Mouse (Mus musculus) stomach, postnatal 0 days (tissue): ENCODE measurements around the gene Arl14. TPM values are rescaled to one million over a fixed set of nuclear protein-coding genes. Genes with fewer than 3 reads are reported as not detected.
"Not testable (repeated sequence)": the region's sequence is repeated elsewhere in the genome, so short reads cannot be mapped to it uniquely, and the experiment has no call there.

Source experiments
- ATAC-seq: fragments of 200-750 bp; cut with Nextera tagmentation; 2 replicates; pipeline ENCODE4 v1.8.0; 2017; ENCODE audit not compliant: low FRiP score, low TSS enrichment
- DNase-seq: peaks from one replicate; pipeline ENCODE4 v3.0.0-alpha.2; 2016; ENCODE audit warnings: low spot score
- H3K27ac ChIP-seq: fragments of 300-500 bp; sonication (generic); replicated peaks from 2 replicates; pipeline ENCODE4 v1.5.1; 2014; ENCODE audit warnings: mild to moderate bottlenecking, control low read depth
- H3K27me3 ChIP-seq: fragments of 300-500 bp; sonication (generic); 2 replicates; pipeline ENCODE4 v1.6.1; 2014; ENCODE audit warnings: low read length; ENCODE audit not compliant: control insufficient read depth, insufficient read depth
- H3K36me3 ChIP-seq: fragments of 300-500 bp; sonication (generic); 2 replicates; pipeline ENCODE4 v1.6.1; 2014; ENCODE audit warnings: low read length, mixed read lengths; ENCODE audit not compliant: control insufficient read depth, insufficient read depth
- H3K4me1 ChIP-seq: fragments of 300-500 bp; sonication (generic); replicated peaks from 2 replicates; pipeline ENCODE4 v1.6.1; 2014; ENCODE audit warnings: antibody characterized with exemption; ENCODE audit not compliant: control insufficient read depth, insufficient read depth
- H3K4me2 ChIP-seq: fragments of 300-500 bp; sonication (generic); replicated peaks from 2 replicates; pipeline ENCODE4 v1.6.1; 2014; ENCODE audit warnings: low read depth, mild to moderate bottlenecking, control low read depth, moderate library complexity
- H3K4me3 ChIP-seq: fragments of 300-500 bp; sonication (generic); 2 replicates; pipeline ENCODE4 v1.5.1; 2014; ENCODE audit warnings: low read depth, low read length, control low read depth
- H3K9ac ChIP-seq: fragments of 300-500 bp; sonication (generic); 2 replicates; pipeline ENCODE4 v1.6.1; 2014; ENCODE audit warnings: mild to moderate bottlenecking, low read length, control low read depth, mixed read lengths
- H3K9me3 ChIP-seq: fragments of 300-500 bp; sonication (generic); 2 replicates; pipeline ENCODE4 v1.6.1; 2016; ENCODE audit warnings: low read length; ENCODE audit not compliant: control insufficient read depth
- CTCF ChIP-seq: IDR thresholded peaks from 2 replicates; pipeline ENCODE4 v1.5.1; 2016; ENCODE audit warnings: antibody characterized with exemption, low read depth, mild to moderate bottlenecking, moderate library complexity
- EP300 ChIP-seq: optimal IDR thresholded peaks from 2 replicates; pipeline ENCODE3; 2016; ENCODE audit warnings: antibody characterized with exemption
- WGBS: fragments of 180-500 bp; shearing (Covaris S2); extraction: QIAGEN DNeasy Blood & Tissue Kit; methylation state at CpG from one replicate; pipeline ENCODE4 v1.1.7; 2014; 5-methylcytosine and 5-hydroxymethylcytosine counted together
- polyA plus RNA-seq: library from polyadenylated mRNA; unstranded; fragments of >200 nt; fragmentation: Nextera tagmentation; extraction: Ambion mirVana; gene quantifications from 2 replicates; pipeline ENCODE4 v1.2.1, GENCODE M21; 2015

Gene Arl14
- polyA plus RNA-seq, 1 experiment from 2014 or later = 31.5 TPM

DNA sequence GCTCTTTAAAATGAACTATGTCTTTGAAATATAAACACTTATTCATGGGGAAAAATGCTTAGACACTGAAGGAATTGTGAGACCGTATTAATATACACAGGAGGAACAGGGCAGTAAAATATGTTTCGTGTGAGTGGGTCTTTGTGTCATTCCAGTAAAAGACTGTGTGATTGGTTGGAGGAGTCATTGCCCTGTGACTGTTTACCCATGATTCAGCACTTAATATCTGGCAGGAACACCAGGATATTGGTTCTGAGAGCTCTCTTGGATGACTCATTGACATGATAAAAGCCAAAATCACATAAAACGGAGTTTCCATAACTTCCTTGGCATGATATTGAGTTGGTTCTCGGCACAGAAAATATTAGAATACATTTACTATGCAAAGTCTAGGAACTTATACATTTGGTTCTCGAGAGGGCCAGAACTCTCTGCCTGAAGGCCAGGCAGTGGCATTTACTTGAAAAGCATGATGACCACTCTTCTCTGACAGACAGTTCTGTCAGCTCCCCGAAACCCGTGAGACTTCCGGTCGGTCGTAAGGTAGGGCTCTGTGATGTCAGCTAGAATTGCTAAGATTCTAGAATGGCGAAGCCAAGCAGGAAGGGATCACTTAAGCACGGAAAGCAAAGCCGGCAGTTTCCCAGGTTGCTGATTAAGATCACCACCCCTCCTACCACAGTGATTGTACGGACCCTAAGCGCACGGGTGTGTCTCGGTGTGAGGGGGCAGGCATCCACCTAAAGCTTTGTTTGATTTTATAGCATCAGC is 31.1 kb downstream of the Arl14 start:
- Histone ChIP-seq H3K9me3 (no peaks in the 10 kb centered on the region), H3K27me3 (no peaks in the 10 kb centered on the region), H3K4me2 (no peak overlapping the region), H3K9ac (no peak overlapping the region), H3K36me3 (no peaks in the 10 kb centered on the region), H3K27ac (no peak overlapping the region), H3K4me3 (no peak overlapping the region), H3K4me1 (no peaks in the 10 kb centered on the region)
- 72% methylated on average over 17 of the region's 17 CpGs for WGBS
- no peak for DNase-seq
- TF ChIP-seq EP300 (no peak), CTCF (no peak)
- ATAC-seq = peak; percentile 69; the same call in 1 of the 2 replicates

- no peak overlapping the region for H3K4me2 ChIP-seq
- no peak overlapping the region for H3K27ac ChIP-seq
- H3K9ac ChIP-seq = no peak overlapping the region
- H3K9me3 ChIP-seq = no peaks in the 10 kb centered on the region
- TF ChIP-seq CTCF (no peak), EP300 (no peak)
- H3K4me3 ChIP-seq = no peak overlapping the region
- no peak for ATAC-seq
- no peak for DNase-seq
- H3K27me3 ChIP-seq = no peaks in the 10 kb centered on the region
- no peaks in the 10 kb centered on the region for H3K4me1 ChIP-seq
- 52% methylated on average over 7 of the region's 7 CpGs for WGBS
- no peaks in the 10 kb centered on the region for H3K36me3 ChIP-seq
Observed at GRCm38 (mm10) chr3:69254676-69255075, 32.5 kb downstream of the Arl14 start.

DNA sequence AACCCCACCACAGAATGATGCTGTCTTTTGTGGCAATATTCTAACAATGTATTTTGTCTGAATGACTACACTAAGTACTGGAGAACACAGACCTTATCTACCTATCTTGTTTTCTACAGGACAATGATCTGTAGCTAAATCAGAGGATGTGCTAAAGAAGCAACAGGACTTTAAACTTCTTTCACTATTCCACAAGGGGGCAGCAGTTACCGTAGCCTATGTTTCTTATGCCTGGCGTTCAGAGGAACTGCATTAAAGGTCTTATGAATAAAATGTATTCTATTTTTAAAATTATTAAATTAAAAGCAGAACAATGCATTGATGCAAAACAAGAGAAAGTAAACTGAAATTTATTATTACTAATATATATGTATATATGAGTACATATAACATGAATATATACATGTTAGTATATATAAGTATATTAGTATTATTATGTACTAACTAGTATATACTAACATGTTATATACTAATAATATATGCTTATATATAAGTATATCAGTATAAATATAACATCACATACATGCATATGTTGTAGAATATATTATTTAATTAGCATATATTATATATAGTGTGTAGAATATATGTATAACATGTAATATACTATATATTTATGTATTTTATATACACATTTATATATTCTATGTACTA is 35.0 kb downstream of the Arl14 start:
- no peak for ATAC-seq
- peak; percentile 51 for DNase-seq
- H3K36me3 ChIP-seq = no peaks in the 10 kb centered on the region
- H3K4me3 ChIP-seq = no peak overlapping the region
- H3K27me3 ChIP-seq = no peaks in the 10 kb centered on the region
- H3K27ac ChIP-seq = no peak overlapping the region
- no peak overlapping the region for H3K4me2 ChIP-seq
- no peaks in the 10 kb centered on the region for H3K9me3 ChIP-seq
- no peaks in the 10 kb centered on the region for H3K4me1 ChIP-seq
- TF ChIP-seq EP300 (no peak), CTCF (peak; percentile 91)
- H3K9ac ChIP-seq = no peak overlapping the region
- 4% methylated on average over 2 of the region's 2 CpGs for WGBS

DNA sequence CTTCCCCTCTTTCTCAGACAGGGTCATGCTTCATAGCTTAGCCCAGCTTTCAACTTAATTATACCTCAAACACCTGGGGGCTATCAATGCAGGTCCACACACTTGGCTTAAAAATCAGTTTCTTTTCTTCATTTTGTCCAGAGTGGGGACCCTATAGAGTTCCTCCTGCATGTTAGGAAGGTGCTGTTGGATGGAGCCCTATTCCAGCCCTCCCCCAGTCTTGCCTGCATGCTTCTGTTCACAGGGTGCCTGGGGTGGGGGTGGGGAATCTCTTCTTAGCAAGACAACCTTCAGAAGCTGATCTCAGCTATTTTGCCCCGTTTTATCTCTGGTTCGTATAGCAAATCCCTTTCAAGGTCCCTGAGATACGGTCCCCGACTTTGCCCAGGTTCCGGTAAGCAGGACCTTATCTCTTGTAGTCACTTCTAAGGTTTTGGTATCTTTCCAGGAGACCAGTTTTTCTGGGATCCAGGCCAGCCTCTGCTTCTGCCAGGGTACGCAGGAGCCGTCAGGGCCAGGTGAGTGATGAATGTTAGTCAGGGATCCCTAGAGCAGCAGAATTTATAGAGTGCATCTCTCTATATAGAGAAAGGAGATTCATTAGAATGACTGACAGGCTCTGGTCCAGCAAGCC is 40.9 kb downstream of the Arl14 start:
- ATAC-seq (0 out of 2 replicates have a peak, but pooled peaks have one; percentile 12), DNase-seq (peak; percentile 28)
- H3K4me1 ChIP-seq = no peaks in the 10 kb centered on the region
- TF ChIP-seq CTCF (no peak), EP300 (no peak)
- H3K4me3 ChIP-seq = no peak overlapping the region
- H3K9ac ChIP-seq = no peak overlapping the region
- no peaks in the 10 kb centered on the region for H3K27me3 ChIP-seq
- no peak overlapping the region for H3K4me2 ChIP-seq
- H3K36me3 ChIP-seq = no peaks in the 10 kb centered on the region
- no peak overlapping the region for H3K27ac ChIP-seq
- 57% methylated on average over 7 of the region's 7 CpGs for WGBS
- no peaks in the 10 kb centered on the region for H3K9me3 ChIP-seq

GRCm38 (mm10) chr3:69264299-69264698 is 42.1 kb downstream of the Arl14 start:
- H3K27me3 ChIP-seq, H3K4me2 ChIP-seq, DNase-seq, H3K4me1 ChIP-seq, H3K4me3 ChIP-seq, ATAC-seq, H3K9ac ChIP-seq, H3K27ac ChIP-seq, H3K9me3 ChIP-seq, H3K36me3 ChIP-seq: not testable (repeated sequence)
- WGBS = 71% methylated on average over 2 of the region's 2 CpGs

GRCm38 (mm10) chr3:69271812-69272211 is 49.6 kb downstream of the Arl14 start:
- 54% methylated on average over 7 of the region's 7 CpGs for WGBS
- H3K27me3 ChIP-seq = no peaks in the 10 kb centered on the region
- H3K9ac ChIP-seq = no peak overlapping the region
- H3K27ac ChIP-seq = no peak overlapping the region
- no peak for DNase-seq
- H3K36me3 ChIP-seq = no peaks in the 10 kb centered on the region
- peak; percentile 56; the same call in 1 of the 2 replicates for ATAC-seq
- TF ChIP-seq EP300 (no peak), CTCF (no peak)
- H3K9me3 ChIP-seq = no peaks in the 10 kb centered on the region
- no peak overlapping the region for H3K4me2 ChIP-seq
- H3K4me1 ChIP-seq = no peaks in the 10 kb centered on the region
- no peak overlapping the region for H3K4me3 ChIP-seq

Other genes with a start within 250 kb of the Arl14 start
- gene Ift80, start 217.8 kb upstream of the Arl14 start, polyA plus RNA-seq = 2.2 TPM in 2 replicates
- gene Smc4, start 217.7 kb upstream of the Arl14 start, polyA plus RNA-seq = 47.7 and 56.4 TPM in 2 replicates
- 17.6 and 24.4 TPM in 2 replicates for gene Trim59, start 177.7 kb upstream of the Arl14 start, polyA plus RNA-seq
- gene Kpna4, start 95.3 kb upstream of the Arl14 start, polyA plus RNA-seq = 20.5 and 21.8 TPM in 2 replicates
- 6.0 and 7.0 TPM in 2 replicates for gene Ppm1l, start 94.4 kb downstream of the Arl14 start, polyA plus RNA-seq